Mouse (Mus musculus): ENCODE measurements around the gene Cant1.

Cant1 gene

DNA sequence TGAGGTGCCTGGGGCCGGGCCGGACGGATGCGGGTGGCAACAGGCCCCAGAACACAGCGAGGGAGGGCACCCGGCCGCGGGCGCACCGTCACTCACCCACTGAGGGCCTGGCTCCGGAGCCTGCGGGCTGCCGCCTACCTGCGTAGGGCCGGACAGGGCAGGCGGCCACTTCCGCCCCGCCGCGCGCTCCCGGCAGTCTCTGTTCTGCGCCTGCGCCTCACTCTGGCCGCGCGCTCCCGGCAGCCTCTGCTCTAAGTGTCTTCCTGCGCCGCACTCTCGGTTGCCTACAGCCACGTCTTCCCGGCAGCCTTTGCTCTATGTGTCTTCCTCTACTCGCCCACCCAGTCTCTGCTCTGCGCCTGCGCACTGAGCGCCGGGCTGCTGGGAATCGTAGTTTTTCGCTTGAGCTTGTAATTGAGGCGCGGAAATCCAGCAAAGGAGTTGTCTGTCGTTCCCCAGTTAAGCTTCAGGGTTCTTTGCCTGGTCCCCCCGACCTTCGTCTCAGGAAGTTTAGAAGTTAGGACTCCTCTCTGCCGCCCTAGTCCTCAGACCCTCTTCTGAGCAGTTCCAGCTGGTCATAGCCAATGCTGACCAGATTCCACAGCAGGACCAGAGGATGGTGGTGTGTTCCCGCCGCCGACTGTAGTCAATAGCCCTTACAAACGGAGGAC is at the start of gene Cant1:
Cant1 (minus strand) TSS at position 253 of the 671 bp plus-strand sequence.
- peak; percentile 99 for DNase-seq

DNA sequence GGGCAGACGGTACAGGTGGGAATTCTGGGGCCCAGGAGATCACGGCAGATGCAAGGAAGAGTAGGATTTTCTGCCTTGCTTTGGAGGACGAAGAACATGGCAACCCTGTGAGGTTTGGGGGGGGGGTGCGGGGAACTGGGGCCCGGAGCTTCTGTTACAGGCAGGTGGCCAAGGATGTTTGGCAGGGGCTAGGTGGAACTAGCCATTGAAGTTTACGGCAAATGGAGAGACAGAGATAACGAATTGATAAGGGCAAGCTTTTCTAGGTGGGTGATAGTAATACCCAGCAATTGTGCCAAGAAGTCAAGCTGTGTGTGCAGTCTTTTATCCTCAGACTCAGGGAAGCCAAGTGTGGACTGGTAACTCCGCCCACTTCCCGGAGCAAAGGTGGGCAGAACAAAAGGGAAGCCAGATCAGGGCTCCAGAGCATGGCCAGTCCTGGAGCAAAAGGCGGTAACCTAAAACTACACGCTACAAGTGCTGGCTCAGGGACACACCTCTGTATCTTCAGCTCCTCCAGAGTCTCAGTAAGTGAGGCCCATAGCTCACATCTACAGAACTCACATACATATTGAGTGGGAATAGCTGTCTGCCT is 48.7 kb upstream of the Cant1 start:
- no peak for DNase-seq

DNA sequence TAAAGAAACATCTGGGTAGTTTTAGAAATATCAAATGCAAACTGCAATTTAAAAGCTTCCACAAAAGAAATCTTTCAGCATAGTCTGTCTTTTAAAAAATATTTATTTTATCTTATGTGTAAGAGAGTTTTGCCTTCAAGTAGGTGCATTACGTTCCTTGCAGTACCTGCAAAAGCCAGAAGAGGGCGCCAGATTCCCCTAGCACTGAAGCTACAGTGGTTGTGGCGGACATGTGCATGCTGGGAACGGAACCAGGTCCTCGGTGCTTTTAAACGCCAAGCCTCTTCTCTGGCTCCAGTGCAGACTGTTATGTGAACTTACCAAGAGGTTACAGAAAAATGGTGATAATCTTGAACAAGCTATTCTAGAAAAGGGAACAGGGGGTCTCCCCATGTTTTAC is 41.4 kb upstream of the Cant1 start:
- DNase-seq: no peak

DNA sequence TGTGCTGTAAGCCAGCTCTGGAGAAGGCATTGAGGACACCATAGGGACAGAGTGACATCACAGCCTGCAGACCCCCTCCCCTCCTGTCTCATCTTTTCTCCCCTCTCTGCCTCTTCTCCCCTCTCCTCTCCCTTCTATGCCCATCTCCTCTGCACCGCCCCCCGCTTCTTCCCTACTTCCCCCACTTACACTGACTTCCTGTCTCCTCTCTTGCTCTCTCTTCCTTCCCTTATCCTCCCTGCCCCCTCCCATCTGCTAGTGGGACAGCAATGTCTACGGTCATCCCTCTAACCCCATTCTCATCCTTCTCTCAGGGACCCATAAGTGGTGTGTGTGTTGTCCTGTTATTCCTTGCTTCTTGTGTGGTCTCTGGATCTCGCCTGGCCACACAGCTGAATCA is 40.6 kb upstream of the Cant1 start:
- no peak for DNase-seq

DNA sequence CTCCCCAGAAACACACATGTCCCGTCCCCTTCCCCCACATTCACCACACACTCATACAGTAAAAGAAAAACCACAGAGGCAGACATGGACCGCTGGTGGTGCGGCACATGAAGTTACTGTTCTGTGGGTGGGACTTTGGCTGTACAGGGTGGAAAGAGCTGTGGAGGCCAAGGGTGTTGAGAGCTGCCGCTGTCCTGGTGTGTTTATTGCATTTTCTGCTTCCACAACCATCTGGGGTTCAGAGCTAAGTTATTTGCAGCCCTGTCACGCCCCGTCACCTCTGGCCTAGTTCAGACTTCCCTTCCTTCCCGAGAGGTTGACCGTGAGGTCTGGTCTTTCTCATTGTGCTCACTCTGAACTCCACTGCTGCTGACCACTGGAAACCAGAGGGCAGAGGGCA is 40.2 kb upstream of the Cant1 start:
- peak; percentile 81 for DNase-seq

DNA sequence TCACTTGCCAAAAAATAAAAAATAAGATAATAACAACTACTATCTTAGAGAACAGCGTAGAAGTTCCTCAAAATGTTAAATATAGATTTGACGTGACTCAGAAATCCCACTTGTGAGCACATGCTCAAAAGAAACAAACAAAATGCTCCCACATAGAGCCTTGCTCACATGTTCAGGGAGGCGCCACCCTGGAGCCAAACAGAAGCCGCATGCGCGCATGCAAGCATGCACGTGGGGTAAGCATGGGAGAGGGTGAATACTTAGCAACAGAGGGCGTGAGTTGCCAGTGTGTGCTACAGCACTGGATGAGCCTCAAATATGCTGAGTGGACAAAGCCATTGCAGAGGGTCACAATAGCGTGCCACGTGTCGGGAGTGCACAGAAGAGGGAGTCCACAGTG is 38.1 kb upstream of the Cant1 start:
- DNase-seq: no peak

DNA sequence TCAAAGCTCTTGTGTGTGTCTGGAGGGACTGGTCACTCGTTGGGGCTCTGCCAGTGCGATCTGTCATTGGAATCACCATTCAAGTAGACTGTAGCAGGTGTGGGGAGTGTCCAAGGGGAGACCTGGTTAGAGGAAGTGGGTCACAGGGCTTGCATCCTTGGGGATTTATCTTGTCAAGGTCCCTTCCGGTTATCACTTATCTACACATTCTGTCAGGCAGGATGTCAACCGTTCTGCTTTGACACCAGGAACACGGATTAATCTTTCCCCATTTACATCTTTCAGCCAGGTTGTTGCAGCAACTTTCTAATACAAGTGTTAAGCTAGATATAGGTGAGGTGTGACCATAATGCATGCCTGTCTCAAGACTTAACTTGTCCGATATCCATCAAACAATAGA is 36.9 kb upstream of the Cant1 start:
- DNase-seq: no peak

DNA sequence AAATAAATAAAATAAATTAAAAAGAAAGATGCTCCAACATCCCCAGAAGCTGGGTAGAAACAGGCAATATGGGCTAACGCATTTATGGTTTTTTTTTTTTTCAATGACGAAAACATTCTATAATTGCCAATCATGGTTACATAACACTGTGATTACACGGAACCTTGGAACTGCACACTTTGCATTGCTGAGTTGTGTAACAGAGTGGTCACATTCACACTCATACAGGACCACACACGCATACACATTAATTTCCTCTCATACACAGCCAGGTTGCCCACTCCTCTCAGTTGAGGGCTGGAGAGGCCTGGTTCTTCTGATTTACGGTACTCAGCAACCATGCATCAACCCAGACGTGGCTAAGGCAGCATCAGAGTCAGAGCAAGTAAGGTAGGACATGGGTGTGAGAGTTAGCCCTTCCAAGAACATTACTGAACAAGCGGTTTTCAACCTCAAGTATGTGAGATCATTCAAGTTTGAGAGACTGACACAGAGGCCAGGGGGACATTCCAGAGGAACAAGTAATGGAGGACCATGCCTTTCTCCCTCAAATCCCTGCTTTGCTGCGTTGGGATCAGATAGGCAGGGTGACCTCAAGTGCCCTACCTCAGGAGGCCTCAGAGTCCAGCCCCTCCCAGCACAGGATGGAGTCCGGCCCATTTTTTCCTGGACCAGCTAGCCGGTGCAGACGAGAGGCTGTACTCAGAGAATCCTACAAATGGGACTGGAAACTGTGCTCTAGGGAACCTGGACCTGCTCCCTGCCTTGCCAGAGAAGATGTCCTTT is 35.2 kb upstream of the Cant1 start:
- no peak for DNase-seq

DNA sequence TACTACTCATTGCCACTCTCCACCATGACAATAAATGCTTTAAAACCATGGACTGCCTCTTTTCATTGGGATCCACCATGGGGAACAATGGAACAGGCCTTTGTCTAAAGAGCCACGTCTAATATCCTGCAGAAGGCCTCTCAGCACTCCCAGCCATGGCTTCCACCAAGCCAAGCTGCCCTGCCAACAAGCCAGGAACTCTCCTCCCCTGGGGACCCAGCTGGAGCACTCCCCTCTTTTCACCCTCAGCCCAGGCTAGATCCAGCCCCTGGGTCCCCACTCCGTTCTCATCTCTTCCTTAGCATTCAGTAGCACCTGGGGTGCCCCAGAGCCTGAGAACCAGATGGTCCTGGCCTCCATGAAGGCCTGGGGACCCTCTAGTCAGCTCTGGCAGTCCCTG is 34.1 kb upstream of the Cant1 start:
- DNase-seq: no peak

DNA sequence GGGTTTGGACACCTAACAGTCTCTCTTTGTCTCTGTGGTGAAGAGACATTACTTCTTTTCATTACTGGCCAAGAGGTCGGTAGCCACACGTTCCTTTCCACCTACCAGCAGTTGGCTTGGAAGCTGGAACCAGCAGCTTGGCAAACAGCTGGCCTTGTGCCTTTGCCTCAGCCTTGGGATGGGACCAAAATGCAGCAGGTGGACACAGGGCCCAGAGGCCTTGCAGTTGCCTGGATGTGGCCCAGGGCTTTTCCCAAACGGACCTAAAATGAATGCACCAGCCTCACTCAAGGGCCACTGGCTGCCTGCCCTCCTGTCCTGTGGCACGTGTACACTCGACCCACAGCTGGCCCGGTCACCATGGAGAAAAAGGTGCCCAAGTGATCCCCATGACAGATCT is 32.3 kb upstream of the Cant1 start:
- no peak for DNase-seq

DNA sequence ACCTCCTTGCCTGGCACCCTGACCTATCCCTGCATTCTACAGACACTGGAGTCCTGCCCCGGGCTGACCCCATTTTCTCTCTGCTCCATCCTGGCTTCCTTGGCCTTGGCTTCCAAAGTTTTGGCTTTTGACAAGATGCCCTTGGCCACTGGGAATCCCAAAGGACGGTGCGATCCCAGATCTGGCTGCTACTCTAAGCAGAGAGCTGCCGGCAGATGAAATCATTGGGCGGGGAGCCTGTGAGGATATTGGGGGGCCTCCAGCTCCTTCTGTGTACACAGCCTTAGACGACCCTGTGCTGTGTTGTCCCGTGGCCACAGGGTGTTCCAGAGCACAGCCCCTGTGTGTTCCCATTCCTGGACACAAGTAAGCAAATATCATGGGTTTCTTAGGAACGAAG is 29.5 kb upstream of the Cant1 start:
- DNase-seq: no peak

DNA sequence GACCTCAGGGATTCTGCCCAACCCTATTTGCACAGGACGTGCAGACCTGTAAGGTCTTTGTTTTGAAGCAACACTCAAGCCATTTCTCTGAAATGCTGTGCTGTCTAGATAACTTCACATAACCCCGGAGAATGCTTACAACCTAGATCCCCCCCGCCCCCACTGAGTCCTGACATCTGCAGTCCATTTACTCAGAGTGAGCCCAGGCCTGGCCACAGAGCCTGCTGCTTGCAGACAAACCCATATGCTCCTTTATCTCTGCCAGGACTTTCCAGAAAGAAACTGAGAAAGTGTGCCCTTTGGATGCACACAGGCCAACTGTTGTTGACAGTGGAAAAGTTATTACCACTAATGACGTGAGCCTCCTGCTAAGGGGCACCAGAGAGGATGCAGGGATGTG is 28.5 kb upstream of the Cant1 start:
- no peak for DNase-seq

DNA sequence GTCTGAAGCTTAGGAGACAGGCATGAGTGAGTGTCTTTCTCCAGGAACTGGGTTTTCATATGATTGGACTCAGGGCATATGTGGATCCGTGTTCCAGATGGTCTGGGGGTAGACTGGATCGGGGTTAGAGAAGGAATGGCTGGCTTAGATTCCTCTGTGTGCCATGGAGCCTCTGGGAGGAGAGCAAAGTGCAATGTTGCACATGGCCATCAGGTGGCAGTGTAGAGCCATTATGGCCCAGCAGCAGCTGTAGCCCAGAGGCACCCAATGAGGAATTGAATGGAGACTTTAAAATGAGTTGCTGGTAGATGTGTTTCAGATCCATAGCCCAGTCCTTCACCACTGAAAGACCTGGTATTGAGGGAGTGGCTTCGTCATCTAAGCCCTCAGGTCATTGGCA is 27.0 kb upstream of the Cant1 start:
- DNase-seq: peak; percentile 68

DNA sequence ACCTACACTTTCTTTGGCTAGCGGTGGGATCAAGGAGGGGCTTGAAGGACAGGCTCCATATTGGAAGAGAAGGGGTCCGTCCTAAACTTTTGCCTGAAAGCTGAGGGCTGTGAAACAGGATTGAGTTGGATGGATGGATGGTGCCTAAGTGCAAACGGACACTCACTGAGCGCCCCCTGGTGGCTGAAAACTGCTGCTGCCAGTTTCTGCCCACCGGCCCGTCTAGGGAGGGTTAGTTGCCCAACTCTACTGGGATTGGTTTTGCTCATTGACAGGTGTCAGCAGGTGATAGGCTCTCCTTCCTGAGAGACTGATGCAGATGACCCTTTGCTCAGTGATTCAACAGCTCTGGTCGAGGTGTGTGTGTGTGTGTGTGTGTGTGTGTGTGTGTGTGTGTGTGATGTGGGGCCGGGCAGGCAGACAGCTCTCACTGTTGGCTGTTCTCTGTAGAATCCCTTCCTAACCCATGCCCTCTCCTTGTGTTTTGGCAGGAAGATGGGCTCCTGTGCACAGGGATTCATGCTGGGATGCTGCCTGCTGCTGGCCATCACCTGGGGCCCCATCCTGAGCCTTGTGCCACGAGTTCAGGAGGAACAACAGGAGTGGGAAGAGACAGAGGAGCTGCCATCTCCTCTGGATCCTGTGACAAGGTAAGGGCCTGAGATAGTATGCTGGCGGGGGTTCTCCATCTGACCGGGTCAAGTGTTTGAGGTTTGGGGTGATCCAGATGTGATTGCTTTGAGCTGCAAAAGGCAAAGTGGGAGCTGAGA is 24.5 kb upstream of the Cant1 start:
- DNase-seq: peak; percentile 71

DNA sequence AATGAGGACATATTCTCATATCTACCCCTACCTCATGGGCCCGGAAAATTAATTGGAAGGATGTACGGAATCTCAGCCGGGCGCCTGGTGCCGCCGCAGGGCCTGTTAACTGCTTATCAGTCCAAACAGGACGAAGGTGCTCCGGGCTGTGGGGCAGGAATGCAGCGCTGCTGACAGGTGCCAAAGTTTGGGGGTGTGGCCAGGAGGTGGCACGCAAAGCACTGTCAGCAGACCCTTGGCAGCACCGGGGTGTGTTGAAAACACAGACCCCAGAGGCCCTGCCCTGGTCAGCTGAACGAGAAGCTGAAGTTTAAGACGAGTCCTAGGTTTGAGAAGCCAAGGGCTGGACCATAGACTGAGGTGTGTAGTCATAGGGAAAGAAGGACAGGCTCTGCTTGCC is 23.8 kb upstream of the Cant1 start:
- DNase-seq: no peak

DNA sequence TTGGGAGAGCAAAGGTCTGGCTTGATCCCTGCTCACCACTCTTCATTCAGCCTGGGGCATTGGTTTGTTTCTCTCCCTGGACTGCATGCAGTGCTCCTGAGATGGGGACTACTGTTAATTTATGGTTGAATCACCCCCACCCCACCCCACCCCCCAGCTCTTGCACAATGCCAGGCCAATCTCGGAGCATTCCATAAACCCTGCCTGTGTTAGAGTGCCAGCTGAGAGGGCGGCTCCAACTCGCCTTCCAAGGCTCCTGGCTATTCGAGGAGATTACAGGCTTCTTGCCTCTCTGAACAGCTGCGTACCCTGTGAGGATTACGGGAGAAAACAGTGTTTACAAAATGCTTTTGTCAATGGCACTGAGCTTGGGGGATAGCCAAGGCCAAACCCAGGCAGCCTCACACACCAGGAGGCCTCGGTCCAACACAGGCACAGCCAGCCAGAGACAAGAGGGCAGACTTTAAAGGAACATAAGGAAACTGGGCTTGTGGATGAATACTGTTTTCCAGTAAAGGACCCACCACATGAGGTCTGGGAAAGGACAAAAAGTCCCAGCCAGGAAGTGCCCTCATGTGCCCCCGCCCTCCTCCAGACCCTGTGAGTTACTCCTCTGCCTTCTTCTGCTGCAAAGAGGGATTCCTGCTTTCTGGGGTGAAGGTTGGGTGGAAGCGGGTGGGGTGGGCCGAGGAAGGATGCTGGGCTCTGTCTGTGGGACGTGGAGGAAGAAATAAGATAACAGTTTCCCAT is 20.0 kb upstream of the Cant1 start:
- no peak for DNase-seq

DNA sequence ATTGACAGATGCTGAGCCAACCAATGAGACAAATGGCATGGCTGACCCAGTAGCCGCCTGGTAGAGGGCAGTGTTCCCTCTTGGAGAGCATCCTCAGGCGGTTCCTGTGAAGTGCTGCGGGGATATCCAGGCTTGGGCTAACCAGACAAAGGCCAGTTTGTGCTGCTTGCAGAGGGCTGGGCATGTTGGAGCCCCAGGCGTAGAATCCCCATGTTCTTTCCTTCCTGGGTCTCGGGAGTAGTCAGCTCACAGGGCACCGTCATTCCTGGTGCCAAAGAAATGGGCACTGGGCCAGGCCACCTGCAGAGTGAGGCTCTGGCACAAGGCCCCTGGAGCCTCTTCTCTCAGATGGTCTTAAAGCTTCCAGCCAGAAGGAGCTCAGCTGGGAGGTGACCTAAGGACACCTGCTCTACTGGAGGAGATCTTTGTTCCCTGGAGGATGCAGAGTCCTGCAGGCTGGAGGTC is 17.6 kb upstream of the Cant1 start:
- peak; percentile 73 for DNase-seq

DNA sequence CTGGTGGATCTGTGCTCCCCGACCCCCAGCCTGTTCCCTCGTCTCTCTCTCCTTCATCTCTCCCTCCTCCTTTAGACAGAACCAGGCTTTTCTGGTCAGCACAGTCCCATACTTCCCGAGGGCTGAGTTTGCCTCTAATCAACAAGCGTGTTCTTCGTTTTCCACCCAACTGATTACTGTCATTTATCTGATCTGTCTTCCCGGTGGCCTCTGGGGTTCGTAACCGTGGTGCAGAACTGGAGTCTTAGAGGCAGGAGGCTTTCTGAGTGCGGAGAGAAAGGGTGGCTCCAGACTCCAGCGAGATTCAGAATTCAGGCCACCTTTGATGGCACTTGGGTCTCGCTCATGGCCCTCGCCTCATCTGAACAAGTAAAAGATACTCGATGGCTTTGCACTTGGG is 15.2 kb upstream of the Cant1 start:
- DNase-seq: no peak

DNA sequence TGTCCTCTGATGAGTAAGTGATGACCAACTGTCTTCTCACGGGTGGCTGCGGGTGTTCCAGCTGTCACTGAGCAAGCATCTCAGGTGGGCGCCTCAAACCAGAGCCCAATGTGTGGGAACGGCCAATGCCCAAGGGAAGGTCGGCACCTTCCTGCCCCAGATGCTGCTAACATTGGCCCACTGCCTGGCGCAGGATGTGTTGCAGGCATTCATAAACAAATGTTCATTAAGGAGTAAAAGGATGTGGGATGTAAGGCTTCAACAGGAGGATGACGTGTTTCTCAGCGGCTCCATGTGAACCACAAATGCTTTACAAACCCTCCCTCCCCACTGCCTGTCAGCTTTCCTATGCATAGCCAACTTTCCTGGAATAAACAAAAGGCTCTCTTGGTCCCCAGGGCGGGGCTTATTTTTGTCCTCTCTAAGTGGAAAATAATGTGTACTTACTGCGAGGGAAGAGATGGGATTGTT is 14.5 kb upstream of the Cant1 start:
- DNase-seq: no peak

DNA sequence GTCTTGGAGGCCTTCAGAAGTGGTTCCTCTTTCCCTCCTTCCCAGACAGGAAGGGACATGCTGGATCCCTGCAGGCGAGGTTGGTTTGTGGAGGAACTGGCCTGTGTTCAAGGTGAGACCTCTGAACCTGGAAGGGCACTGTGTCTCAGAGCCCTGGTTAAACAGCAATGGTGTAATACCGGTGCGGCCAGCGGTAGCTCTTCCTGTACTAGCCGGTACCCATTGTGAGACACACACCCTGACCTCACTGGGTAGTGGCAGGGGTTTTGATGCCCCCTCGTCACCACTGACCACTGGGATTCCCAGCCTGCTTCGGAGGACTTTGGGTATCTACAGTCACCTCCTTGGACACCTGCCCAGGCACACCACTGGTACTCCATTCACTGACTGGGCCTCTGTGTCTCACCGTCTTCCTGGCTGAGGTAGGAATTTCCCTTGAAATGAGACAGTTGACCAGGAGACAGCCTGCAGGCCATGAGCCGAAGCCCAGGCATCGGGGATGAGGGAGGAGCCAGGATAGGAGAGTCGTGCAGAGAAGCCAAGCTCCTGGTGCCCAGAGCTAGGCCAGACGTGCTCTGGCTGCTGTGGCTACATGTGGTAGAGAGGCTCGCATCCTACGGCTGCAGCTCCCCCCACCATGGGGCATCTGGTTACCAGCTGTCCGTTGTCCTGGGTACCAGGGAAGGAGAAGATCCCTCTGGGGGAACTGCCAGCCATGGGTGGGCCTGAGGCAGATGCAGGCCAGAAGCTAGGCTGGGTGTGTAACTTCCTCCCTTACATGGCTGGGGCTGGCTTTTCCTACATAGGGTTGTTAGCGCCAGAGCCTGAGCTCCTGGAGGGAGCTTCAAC is 12.4 kb upstream of the Cant1 start:
- no peak for DNase-seq

DNA sequence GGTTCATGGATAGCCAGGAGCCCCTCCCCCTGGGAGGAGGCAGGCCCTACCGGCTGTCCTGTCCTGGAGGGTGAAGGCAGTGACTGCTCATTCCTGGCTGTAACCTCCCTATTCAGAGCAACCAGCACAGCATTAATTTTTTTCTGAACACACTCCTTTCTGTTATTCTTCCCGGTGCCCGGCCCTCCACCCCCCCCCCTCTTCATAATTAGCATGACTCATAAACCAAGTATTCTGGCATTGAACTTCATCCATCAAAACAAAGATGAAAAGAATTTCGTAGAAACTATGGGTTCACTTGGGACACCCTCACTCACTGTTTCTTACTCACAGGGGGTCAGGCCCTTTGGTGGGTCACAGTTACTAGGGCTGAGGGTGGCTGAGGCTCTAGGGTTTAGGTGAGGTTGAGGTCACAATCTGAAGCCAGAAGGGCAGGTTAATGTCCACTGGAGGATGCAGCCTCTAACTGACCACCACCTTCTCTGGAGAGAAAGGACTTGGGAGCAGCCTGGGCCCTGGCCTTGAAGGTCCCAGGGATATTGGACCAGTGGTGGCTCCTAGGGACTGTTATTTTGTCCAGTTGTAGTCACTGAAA is 11.5 kb upstream of the Cant1 start:
- no peak for DNase-seq

Data from kidney, adult 9 months (tissue).